In genomic region chr7:46144061-46144460, GRCm38 (mm10) we compare ENCODE assay signal across 21 mouse cellular contexts. TPM values are rescaled to one million over a fixed set of nuclear protein-coding genes. Genes with fewer than 3 reads are reported as not detected.
DNase-seq lines count a peak whose midpoint lies in the region; ATAC-seq and TF ChIP-seq lines count a peak whose summit lies in the region.
"Had no signal": no experiment of that assay in that cellular context is flagged by ENCODE, and none has a peak within 500 bp of the region (broad histone marks: within the 10 kb centered on the region; RNA-seq: fewer than 3 reads in every experiment).

No protein-coding gene starts in this region.

- H3K4me1 ChIP-seq in midbrain, embryonic 13.5 days (replicated peaks): peaks cover 18% of the 10 kb centered on the region
- no peaks in the 10 kb centered on the region; the same call in 1 of the 2 replicates for H3K4me1 ChIP-seq in midbrain, postnatal 0 days (ENCODE audit: insufficient read depth, low read length)
- H3K4me1 ChIP-seq in hindbrain, embryonic 13.5 days (replicated peaks): peaks cover 27% of the 10 kb centered on the region
- H3K4me1 ChIP-seq in neural tube, embryonic 14.5 days (ENCODE audit: control insufficient read depth, insufficient read depth, low read length): no peaks in the 10 kb centered on the region
- H3K4me1 ChIP-seq in forebrain, embryonic 11.5 days (replicated peaks; ENCODE audit: control insufficient read depth, insufficient read depth, low read length): no peaks in the 10 kb centered on the region
- H3K4me1 ChIP-seq: embryonic facial prominence, embryonic 15.5 days; limb, embryonic 13.5 days had no signal

- H3K27me3 ChIP-seq in midbrain, embryonic 13.5 days: no peaks in the 10 kb centered on the region
- H3K27me3 ChIP-seq in midbrain, postnatal 0 days (ENCODE audit: insufficient read depth, low read length): no peaks in the 10 kb centered on the region
- 0 out of 2 replicates have a peak, but pooled peaks cover 3% of the 10 kb centered on the region for H3K27me3 ChIP-seq in hindbrain, embryonic 13.5 days
- no peaks in the 10 kb centered on the region for H3K27me3 ChIP-seq in neural tube, embryonic 14.5 days (ENCODE audit: control insufficient read depth, insufficient read depth, low read length)
- H3K27me3 ChIP-seq in forebrain, embryonic 11.5 days (ENCODE audit: control insufficient read depth, insufficient read depth, low read length): no peaks in the 10 kb centered on the region
- H3K27me3 ChIP-seq: embryonic facial prominence, embryonic 15.5 days; forebrain, embryonic 12.5 days; limb, embryonic 13.5 days had no signal

- ATAC-seq in midbrain, embryonic 13.5 days: no peak
- no peak for ATAC-seq in midbrain, postnatal 0 days (ENCODE audit: low FRiP score)
- ATAC-seq in hindbrain, embryonic 13.5 days (ENCODE audit: low FRiP score): no peak
- ATAC-seq in neural tube, embryonic 14.5 days (ENCODE audit: low read depth): peak; percentile 26; the same call in 1 of the 2 replicates
- ATAC-seq in forebrain, embryonic 11.5 days (replicated peaks; ENCODE audit: low FRiP score): no peak
- ATAC-seq: activated CD4-positive, CD25-positive, alpha-beta regulatory T cell, adult 4 months; intestine, embryonic 16.5 days had no signal

- no peaks in the 10 kb centered on the region for H3K9me3 ChIP-seq in midbrain, embryonic 13.5 days
- no peaks in the 10 kb centered on the region for H3K9me3 ChIP-seq in midbrain, postnatal 0 days (ENCODE audit: low read length)
- no peaks in the 10 kb centered on the region for H3K9me3 ChIP-seq in hindbrain, embryonic 13.5 days
- H3K9me3 ChIP-seq in neural tube, embryonic 14.5 days (ENCODE audit: control insufficient read depth, low read length): no peaks in the 10 kb centered on the region
- no peaks in the 10 kb centered on the region for H3K9me3 ChIP-seq in forebrain, embryonic 11.5 days (ENCODE audit: control insufficient read depth, low read length)
- H3K9me3 ChIP-seq: embryonic facial prominence, embryonic 15.5 days; forebrain, embryonic 12.5 days; heart, embryonic 10.5 days; limb, embryonic 13.5 days had no signal

- no peak overlapping the region for H3K4me3 ChIP-seq in midbrain, embryonic 13.5 days (replicated peaks)
- no peak overlapping the region for H3K4me3 ChIP-seq in midbrain, postnatal 0 days (ENCODE audit: low read depth, low read length)
- no peak overlapping the region for H3K4me3 ChIP-seq in hindbrain, embryonic 13.5 days
- no peak overlapping the region for H3K4me3 ChIP-seq in neural tube, embryonic 14.5 days (ENCODE audit: low read depth, low read length)
- no peak overlapping the region for H3K4me3 ChIP-seq in forebrain, embryonic 11.5 days (ENCODE audit: low read depth, low read length)
- H3K4me3 ChIP-seq: embryonic facial prominence, embryonic 15.5 days; forebrain, embryonic 12.5 days; heart, embryonic 10.5 days; limb, embryonic 13.5 days had no signal

- H3K36me3 ChIP-seq in midbrain, embryonic 13.5 days: no peaks in the 10 kb centered on the region
- no peaks in the 10 kb centered on the region for H3K36me3 ChIP-seq in midbrain, postnatal 0 days (ENCODE audit: insufficient read depth, low read length)
- H3K36me3 ChIP-seq in hindbrain, embryonic 13.5 days: no peaks in the 10 kb centered on the region
- no peaks in the 10 kb centered on the region for H3K36me3 ChIP-seq in neural tube, embryonic 14.5 days (ENCODE audit: control insufficient read depth, insufficient read depth, low read length)
- no peaks in the 10 kb centered on the region for H3K36me3 ChIP-seq in forebrain, embryonic 11.5 days (ENCODE audit: control insufficient read depth, insufficient read depth, low read length)
- H3K36me3 ChIP-seq: embryonic facial prominence, embryonic 15.5 days; forebrain, embryonic 12.5 days; heart, embryonic 10.5 days; limb, embryonic 13.5 days had no signal

- H3K4me2 ChIP-seq in midbrain, embryonic 13.5 days (replicated peaks): no peak overlapping the region
- H3K4me2 ChIP-seq in midbrain, postnatal 0 days (ENCODE audit: low read depth, low read length, poor library complexity, severe bottlenecking): no peak overlapping the region
- no peak overlapping the region for H3K4me2 ChIP-seq in hindbrain, embryonic 13.5 days
- no peak overlapping the region for H3K4me2 ChIP-seq in neural tube, embryonic 14.5 days (ENCODE audit: low read depth, low read length)
- H3K4me2 ChIP-seq in forebrain, embryonic 11.5 days (ENCODE audit: low read depth, low read length, severe bottlenecking): no peak overlapping the region
- H3K4me2 ChIP-seq: embryonic facial prominence, embryonic 15.5 days; forebrain, embryonic 12.5 days; limb, embryonic 13.5 days had no signal

- no peak for TF ChIP-seq CTCF in midbrain, postnatal 0 days (IDR thresholded peaks at IDR 0.05)

- peak overlapping the region; percentile 44; the same call in 1 of the 2 replicates for H3K27ac ChIP-seq in midbrain, embryonic 13.5 days
- no peak overlapping the region for H3K27ac ChIP-seq in midbrain, postnatal 0 days (ENCODE audit: low read depth, low read length)
- H3K27ac ChIP-seq in hindbrain, embryonic 13.5 days: peak overlapping the region; percentile 72
- peak overlapping the region; percentile 48 for H3K27ac ChIP-seq in neural tube, embryonic 14.5 days (ENCODE audit: low read depth, low read length)
- no peak overlapping the region for H3K27ac ChIP-seq in forebrain, embryonic 11.5 days (ENCODE audit: low read depth, low read length)
- H3K27ac ChIP-seq: embryonic facial prominence, embryonic 15.5 days; forebrain, embryonic 12.5 days; heart, embryonic 10.5 days; limb, embryonic 13.5 days; liver, embryonic 14.5 days had no signal

- H3K9ac ChIP-seq in midbrain, embryonic 13.5 days (replicated peaks): no peak overlapping the region
- H3K9ac ChIP-seq in midbrain, postnatal 0 days (replicated peaks; ENCODE audit: low read length, poor library complexity, severe bottlenecking): no peak overlapping the region
- no peak overlapping the region; the same call in 1 of the 2 replicates for H3K9ac ChIP-seq in hindbrain, embryonic 13.5 days
- no peak overlapping the region for H3K9ac ChIP-seq in neural tube, embryonic 14.5 days (replicated peaks; ENCODE audit: low read depth, low read length)
- H3K9ac ChIP-seq in forebrain, embryonic 11.5 days (ENCODE audit: low read length): no peak overlapping the region
- H3K9ac ChIP-seq: embryonic facial prominence, embryonic 15.5 days; forebrain, embryonic 12.5 days; limb, embryonic 13.5 days; liver, embryonic 14.5 days had no signal

- 76% methylated on average over 8 of the region's 8 CpGs for WGBS in midbrain, embryonic 13.5 days
- WGBS in midbrain, postnatal 0 days: 62% methylated on average over 8 of the region's 8 CpGs
- 58% methylated on average over 8 of the region's 8 CpGs for WGBS in hindbrain, embryonic 13.5 days
- WGBS in neural tube, embryonic 14.5 days: 57% methylated on average over 8 of the region's 8 CpGs
- WGBS in forebrain, embryonic 11.5 days: 89% methylated on average over 8 of the region's 8 CpGs

- no peak for DNase-seq in midbrain, postnatal 0 days (ENCODE audit: low spot score)
- DNase-seq in cerebellum, adult 9-11 months: peak; percentile 57
- no peak for DNase-seq in embryo, embryonic 10 days (ENCODE audit: low spot score)
- DNase-seq in forebrain, embryonic 11.5 days (ENCODE audit: low spot score): no peak
- DNase-seq: adrenal gland, postnatal 14 days; embryo, embryonic 11 days; gastrocnemius, postnatal 36 days; heart, postnatal 14 days; thymus, adult 18-20 months had no signal

RNA-seq across cellular contexts. Expression of gene Abcc8, which starts 35.8 kb away (rescaled TPM):
- polyA plus RNA-seq in midbrain, embryonic 13.5 days (2015; fragmentation: Nextera tagmentation; extraction: Ambion mirVana): 2.3 and 3.2 TPM in 2 replicates
- total RNA-seq in midbrain, postnatal 0 days (2014; rRNA removed): 13.1 and 18.7 TPM in 2 replicates
- 7.2 and 9.6 TPM in 2 replicates for polyA plus RNA-seq in midbrain, postnatal 0 days (2015; fragmentation: Nextera tagmentation; extraction: Ambion mirVana)
- polyA plus RNA-seq in hindbrain, embryonic 13.5 days (2015; fragmentation: Nextera tagmentation; extraction: Ambion mirVana): 6.2 and 7.1 TPM in 2 replicates
- 12.4 and 15.7 TPM in 2 replicates for polyA plus RNA-seq in neural tube, embryonic 14.5 days (2014; fragmentation: Nextera tagmentation; extraction: Ambion mirVana)
- polyA plus RNA-seq in forebrain, embryonic 11.5 days (2014; fragmentation: Nextera tagmentation; extraction: Ambion mirVana): 0.55 and 0.79 TPM in 2 replicates
- total RNA-seq: megakaryocyte progenitor cell, adult 5-6 weeks had no signal
- polyA plus RNA-seq: activated CD4-positive, CD25-positive, alpha-beta regulatory T cell, adult 4 months; C2C12 had no signal

RNA-seq across cellular contexts. Expression of gene Kcnj11, which starts 43.5 kb away (rescaled TPM):
- polyA plus RNA-seq in midbrain, embryonic 13.5 days (2015; fragmentation: Nextera tagmentation; extraction: Ambion mirVana): 1.1 and 1.5 TPM in 2 replicates
- total RNA-seq in midbrain, postnatal 0 days (2014; rRNA removed): 14.4 and 26.2 TPM in 2 replicates
- polyA plus RNA-seq in midbrain, postnatal 0 days (2015; fragmentation: Nextera tagmentation; extraction: Ambion mirVana): 2.7 and 2.9 TPM in 2 replicates
- polyA plus RNA-seq in hindbrain, embryonic 13.5 days (2015; fragmentation: Nextera tagmentation; extraction: Ambion mirVana): 0.88 and 1.6 TPM in 2 replicates
- 1.4 and 1.7 TPM in 2 replicates for polyA plus RNA-seq in neural tube, embryonic 14.5 days (2014; fragmentation: Nextera tagmentation; extraction: Ambion mirVana)
- polyA plus RNA-seq in forebrain, embryonic 11.5 days (2014; fragmentation: Nextera tagmentation; extraction: Ambion mirVana): 0.20 and 0.48 TPM in 2 replicates
- total RNA-seq: megakaryocyte progenitor cell, adult 5-6 weeks had no signal
- polyA plus RNA-seq: activated CD4-positive, CD25-positive, alpha-beta regulatory T cell, adult 4 months; C2C12 had no signal

Comparison
In these comparisons a context has a peak if more than half of its experiments do, and no peak if none do; other contexts are left out.
1. H3K27ac ChIP-seq: peak in midbrain, embryonic 13.5 days (single experiment), hindbrain, embryonic 13.5 days (single experiment) and neural tube, embryonic 14.5 days (single experiment); none in midbrain, postnatal 0 days (single experiment) and forebrain, embryonic 11.5 days (single experiment).